Mouse (Mus musculus): ENCODE measurements at regions not wholly inside any gene's neighbourhood (a gene's known extent, or its start where the extent isn't known, plus 50 kb on each side); places are given as distances from the start of the nearest gene placed in this dataset.

- TF ChIP-seq POLR2A (IDR thresholded peaks at IDR 0.05; ENCODE audit: borderline replicate concordance, extremely low read depth, insufficient read depth, insufficient read length, poor library complexity, severe bottlenecking) (no peak), CTCF (IDR thresholded peaks at IDR 0.05; ENCODE audit: borderline replicate concordance, extremely low read depth, insufficient read depth, insufficient read length) (no peak)
Observed at GRCm38 (mm10) chr6:141050038-141050684, 198.9 kb upstream of the Pde3a start.
